Mouse (Mus musculus): ENCODE measurements at regions not wholly inside any gene's neighbourhood (a gene's known extent, or its start where the extent isn't known, plus 50 kb on each side); places are given as distances from the start of the nearest gene placed in this dataset.

DNA sequence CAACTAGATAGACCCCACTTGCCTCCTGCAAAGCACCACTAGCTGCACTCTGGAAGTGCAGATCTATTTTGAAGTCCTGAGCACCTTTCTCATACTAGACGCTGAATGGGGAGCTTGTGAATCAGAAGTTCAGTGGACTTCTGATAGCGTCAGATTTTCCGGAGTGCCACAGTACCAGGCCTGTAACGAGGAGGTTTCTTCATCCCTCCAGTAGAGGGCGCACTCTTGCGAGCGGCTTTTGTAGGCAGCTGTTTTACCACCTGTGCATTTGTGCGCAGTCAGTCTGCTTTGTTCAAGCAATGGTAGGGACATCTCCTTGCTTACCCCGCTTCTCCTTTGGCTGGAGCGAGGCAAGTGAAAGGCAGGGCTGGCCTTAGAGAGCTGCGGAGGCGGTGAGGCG lies 56.9 kb upstream of the Arhgef9 start:
- peak; percentile 7 for DNase-seq (ENCODE audit: low read depth, low spot score)
- Histone ChIP-seq H3K27ac (ENCODE audit: control insufficient read depth, low read depth, low read length) (no peak overlapping the region), H3K79me2 (ENCODE audit: control insufficient read depth, insufficient read depth, low read length, poor library complexity) (no peaks in the 10 kb centered on the region)

More for the DNA sequence above, 56.9 kb upstream of the Arhgef9 start:
- H3K9ac ChIP-seq (ENCODE audit: control insufficient read depth, low read depth, low read length, poor library complexity, severe bottlenecking), result no peak overlapping the region
- no peak overlapping the region for H3K4me3 ChIP-seq (ENCODE audit: control insufficient read depth in 1 of 2, insufficient read depth in 1 of 2, low read depth in 2 of 2, low read length in 2 of 2)
- H3K4me1 ChIP-seq (ENCODE audit: control insufficient read depth in 1 of 2, insufficient read depth in 2 of 2, low read length in 2 of 2), result no peaks in the 10 kb centered on the region
- H3K9me3 ChIP-seq (replicated peaks; ENCODE audit: insufficient read depth, low read length), result no peaks in the 10 kb centered on the region
- TF ChIP-seq MAFK (IDR thresholded peaks at IDR 0.05; ENCODE audit: borderline replicate concordance, low read depth, low read length) (no peak), TAL1 (IDR thresholded peaks at IDR 0.05; ENCODE audit: low read length) (no peak), MAZ (IDR thresholded peaks at IDR 0.05; ENCODE audit: low read depth, low read length) (no peak), NELFE (IDR thresholded peaks at IDR 0.05; ENCODE audit: low read depth, low read length) (no peak), ELF1 (IDR thresholded peaks at IDR 0.05; ENCODE audit: low read depth, low read length) (no peak), ETS1 (IDR thresholded peaks at IDR 0.05; ENCODE audit: low read depth, low read length) (no peak), EP300 (IDR thresholded peaks at IDR 0.05; ENCODE audit: low read depth in 1 of 2, low read length in 2 of 2) (no peak), CTCF (IDR thresholded peaks at IDR 0.05 in 2 of 3, conservative IDR thresholded peaks at IDR 0.05 in 1 of 3; ENCODE audit: control insufficient read depth in 1 of 3, insufficient read depth in 1 of 3, low read depth in 2 of 3, low read length in 3 of 3, poor library complexity in 1 of 3, severe bottlenecking in 1 of 3) (peak; percentile 50 to 56 (median 51)), POLR2AphosphoS2 (IDR thresholded peaks at IDR 0.05; ENCODE audit: low read length) (no peak), RAD21 (IDR thresholded peaks at IDR 0.05; ENCODE audit: low read depth, low read length) (peak; percentile 9; the same call in 1 of the 2 replicates), CHD2 (IDR thresholded peaks at IDR 0.05; ENCODE audit: low read length) (no peak), SMC3 (IDR thresholded peaks at IDR 0.05; ENCODE audit: low read depth, low read length) (peak; percentile 48), ZC3H11A (IDR thresholded peaks at IDR 0.05; ENCODE audit: low read depth, low read length) (no peak), RCOR1 (IDR thresholded peaks at IDR 0.05; ENCODE audit: low read depth, low read length) (no peak), E2F4 (IDR thresholded peaks at IDR 0.05; ENCODE audit: borderline replicate concordance, low read depth, low read length) (no peak), MYB (IDR thresholded peaks at IDR 0.05; ENCODE audit: low read depth, low read length) (no peak), SIN3A (IDR thresholded peaks at IDR 0.05; ENCODE audit: low read length) (no peak), GATA1 (IDR thresholded peaks at IDR 0.05; ENCODE audit: low read depth, low read length) (no peak)
- no peaks in the 10 kb centered on the region for H3K36me3 ChIP-seq (ENCODE audit: control insufficient read depth in 1 of 2, insufficient read depth in 2 of 2, low read length in 2 of 2)
- no peaks in the 10 kb centered on the region for H3K27me3 ChIP-seq (ENCODE audit: control insufficient read depth in 1 of 2, insufficient read depth in 2 of 2, low read length in 2 of 2)

Data from MEL (cell line).